Mouse (Mus musculus): ENCODE data around the gene Abhd17c. TPM values are rescaled to one million over a fixed set of nuclear protein-coding genes. Genes with fewer than 3 reads are reported as not detected.
"Not testable (repeated sequence)": the region's sequence is repeated elsewhere in the genome, so short reads cannot be mapped to it uniquely, and the experiment has no call there.

The Abhd17c gene
- polyA plus RNA-seq, 1 experiment from 2014 or later, result 135 TPM

DNA sequence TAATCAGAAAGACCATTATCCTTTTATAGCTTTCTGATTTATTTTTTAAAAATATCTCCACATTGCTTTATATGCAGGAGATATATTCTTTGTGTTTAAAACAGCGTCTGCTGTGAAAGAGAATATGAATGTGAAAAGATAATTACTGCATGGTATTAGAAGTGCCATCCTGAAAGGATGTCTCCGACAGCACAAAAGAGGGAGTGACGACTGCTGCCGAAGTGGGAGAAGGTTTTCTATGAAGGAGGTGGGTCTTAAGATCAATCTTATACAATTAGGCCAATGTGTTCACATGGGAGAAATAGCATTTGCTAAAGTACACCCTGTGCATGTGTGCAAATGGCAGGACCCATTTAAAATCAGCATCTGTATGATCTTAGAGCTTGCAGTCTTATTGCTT is 33.5 kb upstream of the Abhd17c start:
- Histone ChIP-seq H3K27ac (no peak overlapping the region), H3K9ac (ENCODE audit: low read depth, low read length) (no peak overlapping the region), H3K9me3 (replicated peaks; ENCODE audit: low read length) (no peaks in the 10 kb centered on the region), H3K4me1 (replicated peaks; ENCODE audit: insufficient read depth, low read length) (no peaks in the 10 kb centered on the region), H3K27me3 (ENCODE audit: insufficient read depth, low read length) (no peaks in the 10 kb centered on the region), H3K4me2 (ENCODE audit: low read length) (no peak overlapping the region), H3K36me3 (ENCODE audit: insufficient read depth, low read length) (no peaks in the 10 kb centered on the region), H3K4me3 (replicated peaks; ENCODE audit: low read depth, low read length) (no peak overlapping the region)
- no peak for DNase-seq (ENCODE audit: low spot score)
- no peak for TF ChIP-seq CTCF (IDR thresholded peaks at IDR 0.05; ENCODE audit: low read depth)
- WGBS, result 88% methylated on average over 4 of the region's 4 CpGs
- ATAC-seq (replicated peaks; ENCODE audit: low FRiP score, low read depth), result no peak

- no peak overlapping the region for H3K27ac ChIP-seq
- H3K4me3 ChIP-seq (replicated peaks; ENCODE audit: low read depth, low read length), result no peak overlapping the region
- no peak for ATAC-seq (replicated peaks; ENCODE audit: low FRiP score, low read depth)
- 75% methylated on average over 3 of the region's 3 CpGs for WGBS
- DNase-seq (ENCODE audit: low spot score), result no peak
- H3K4me2 ChIP-seq (ENCODE audit: low read length), result no peak overlapping the region
- no peaks in the 10 kb centered on the region for H3K36me3 ChIP-seq (ENCODE audit: insufficient read depth, low read length)
- H3K4me1 ChIP-seq (replicated peaks; ENCODE audit: insufficient read depth, low read length), result no peaks in the 10 kb centered on the region
- no peak for TF ChIP-seq CTCF (IDR thresholded peaks at IDR 0.05; ENCODE audit: low read depth)
- no peaks in the 10 kb centered on the region for H3K27me3 ChIP-seq (ENCODE audit: insufficient read depth, low read length)
- H3K9me3 ChIP-seq (replicated peaks; ENCODE audit: low read length), result no peaks in the 10 kb centered on the region
- H3K9ac ChIP-seq (ENCODE audit: low read depth, low read length), result no peak overlapping the region
These were observed 33.0 kb upstream of the Abhd17c start for GRCm38 (mm10) chr7:84184703-84185102.

- ATAC-seq (replicated peaks; ENCODE audit: low FRiP score, low read depth); H3K9me3 ChIP-seq (replicated peaks; ENCODE audit: low read length); H3K9ac ChIP-seq (ENCODE audit: low read depth, low read length); H3K4me1 ChIP-seq (replicated peaks; ENCODE audit: insufficient read depth, low read length); H3K4me3 ChIP-seq (replicated peaks; ENCODE audit: low read depth, low read length); H3K27me3 ChIP-seq (ENCODE audit: insufficient read depth, low read length); DNase-seq (ENCODE audit: low spot score); H3K4me2 ChIP-seq (ENCODE audit: low read length); H3K36me3 ChIP-seq (ENCODE audit: insufficient read depth, low read length); H3K27ac ChIP-seq: not testable (repeated sequence)
- WGBS, result 86% methylated on average over 2 of the region's 2 CpGs
These were observed 27.1 kb upstream of the Abhd17c start for GRCm38 (mm10) chr7:84178809-84179208.

DNA sequence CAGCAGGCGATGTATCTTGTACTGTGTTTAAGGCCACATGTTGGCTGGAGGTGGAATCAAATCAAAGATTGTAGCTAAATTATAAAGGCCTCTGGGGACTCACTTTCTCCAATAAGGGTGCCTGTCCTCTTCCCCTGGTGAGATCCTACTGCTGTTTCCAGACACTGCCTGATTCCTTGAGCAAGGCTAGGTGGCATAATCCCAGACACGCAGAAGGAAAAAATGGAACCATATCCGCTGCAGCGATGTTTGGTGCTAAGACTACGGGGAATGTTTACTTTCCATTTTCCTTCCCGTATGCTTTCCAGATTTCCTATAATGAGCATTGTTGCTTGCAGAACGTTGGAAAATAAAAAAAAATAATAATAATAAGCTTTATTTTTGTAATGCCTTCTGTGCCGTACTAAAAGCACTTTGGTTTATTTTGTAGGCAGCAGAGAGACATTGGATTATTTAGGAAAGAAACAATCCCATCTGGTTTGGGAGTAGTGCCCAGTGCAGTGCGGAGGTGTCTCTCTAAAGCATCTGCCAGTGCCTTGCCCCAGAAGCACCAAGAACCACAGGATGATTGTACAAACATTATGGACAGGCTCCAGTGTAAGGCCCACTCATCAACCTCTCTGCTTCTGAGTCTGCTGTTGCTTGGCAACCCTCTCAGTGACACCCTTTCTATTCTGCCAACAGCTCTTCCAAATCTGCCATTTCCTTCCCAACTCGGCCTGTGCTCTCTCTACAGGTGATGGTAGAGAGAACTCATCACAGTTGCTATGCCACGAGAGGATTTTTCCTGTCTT is 23.2 kb upstream of the Abhd17c start:
- Histone ChIP-seq H3K4me2 (ENCODE audit: low read length) (no peak overlapping the region), H3K9ac (ENCODE audit: low read depth, low read length) (no peak overlapping the region), H3K36me3 (ENCODE audit: insufficient read depth, low read length) (no peaks in the 10 kb centered on the region), H3K4me3 (replicated peaks; ENCODE audit: low read depth, low read length) (no peak overlapping the region), H3K27ac (no peak overlapping the region), H3K4me1 (replicated peaks; ENCODE audit: insufficient read depth, low read length) (no peaks in the 10 kb centered on the region), H3K9me3 (replicated peaks; ENCODE audit: low read length) (no peaks in the 10 kb centered on the region), H3K27me3 (ENCODE audit: insufficient read depth, low read length) (no peaks in the 10 kb centered on the region)
- DNase-seq (ENCODE audit: low spot score) (no peak), ATAC-seq (replicated peaks; ENCODE audit: low FRiP score, low read depth) (no peak)
- 87% methylated on average over 11 of the region's 11 CpGs for WGBS
- TF ChIP-seq CTCF (IDR thresholded peaks at IDR 0.05; ENCODE audit: low read depth), result no peak

DNA sequence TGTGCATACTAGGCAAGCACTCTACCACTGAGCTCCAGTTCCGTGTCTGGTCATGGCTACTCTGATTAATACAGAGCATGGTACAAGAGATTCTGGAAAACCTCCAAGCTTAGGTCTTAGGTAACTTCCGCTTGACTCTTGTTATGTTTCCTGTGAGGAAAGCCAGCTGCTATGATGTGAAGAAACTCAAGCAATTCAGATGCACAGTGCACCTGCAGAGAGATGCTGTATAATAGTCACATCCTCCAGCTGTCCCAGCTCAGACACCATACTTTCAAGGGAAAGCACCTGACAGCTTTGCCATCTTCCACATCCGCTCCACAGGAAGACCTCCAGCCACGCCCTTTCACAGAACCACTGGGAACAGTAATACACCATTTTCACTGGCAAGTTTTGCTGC is 21.7 kb upstream of the Abhd17c start:
- Histone ChIP-seq H3K36me3 (ENCODE audit: insufficient read depth, low read length) (no peaks in the 10 kb centered on the region), H3K27ac (no peak overlapping the region), H3K4me2 (ENCODE audit: low read length) (no peak overlapping the region), H3K4me1 (replicated peaks; ENCODE audit: insufficient read depth, low read length) (no peaks in the 10 kb centered on the region), H3K27me3 (ENCODE audit: insufficient read depth, low read length) (no peaks in the 10 kb centered on the region), H3K4me3 (replicated peaks; ENCODE audit: low read depth, low read length) (no peak overlapping the region), H3K9me3 (replicated peaks; ENCODE audit: low read length) (no peaks in the 10 kb centered on the region), H3K9ac (ENCODE audit: low read depth, low read length) (no peak overlapping the region)
- ATAC-seq (replicated peaks; ENCODE audit: low FRiP score, low read depth) (no peak), DNase-seq (ENCODE audit: low spot score) (no peak)
- TF ChIP-seq CTCF (IDR thresholded peaks at IDR 0.05; ENCODE audit: low read depth), result no peak
- 70% methylated on average over 4 of the region's 4 CpGs for WGBS

DNA sequence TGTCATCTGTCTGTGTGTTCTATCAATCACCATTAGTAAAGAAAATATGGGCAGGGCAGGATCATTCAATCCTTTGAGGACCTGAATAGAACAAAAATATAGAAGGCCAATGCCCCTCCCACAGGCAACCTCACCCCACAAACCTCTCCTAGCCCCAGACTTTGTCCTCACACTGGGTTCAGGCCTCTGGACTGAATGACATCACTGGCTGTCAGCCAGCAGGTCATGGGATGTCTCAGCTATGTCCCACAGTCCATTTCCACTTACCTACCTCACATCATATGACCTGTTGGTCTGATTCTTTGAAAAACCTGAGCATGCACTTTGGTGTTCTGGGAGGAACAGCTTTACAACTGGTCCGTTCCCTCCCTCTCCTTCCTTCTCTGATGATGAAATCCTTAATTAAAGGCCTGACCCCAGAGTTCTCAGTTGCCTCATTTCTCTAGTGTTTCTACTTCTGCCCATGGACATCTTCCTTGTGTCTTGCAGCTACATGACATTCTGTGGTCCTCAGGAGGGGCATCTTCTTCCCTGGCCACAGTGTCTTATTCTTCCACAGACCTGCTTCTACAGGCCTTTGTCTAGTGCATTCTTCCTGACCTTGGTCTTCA is 19.6 kb upstream of the Abhd17c start:
- Histone ChIP-seq H3K4me3 (replicated peaks; ENCODE audit: low read depth, low read length) (no peak overlapping the region), H3K27me3 (ENCODE audit: insufficient read depth, low read length) (no peaks in the 10 kb centered on the region), H3K27ac (no peak overlapping the region), H3K9me3 (replicated peaks; ENCODE audit: low read length) (no peaks in the 10 kb centered on the region), H3K4me1 (replicated peaks; ENCODE audit: insufficient read depth, low read length) (no peaks in the 10 kb centered on the region), H3K9ac (ENCODE audit: low read depth, low read length) (no peak overlapping the region), H3K36me3 (ENCODE audit: insufficient read depth, low read length) (no peaks in the 10 kb centered on the region), H3K4me2 (ENCODE audit: low read length) (no peak overlapping the region)
- peak; percentile 28 for DNase-seq (ENCODE audit: low spot score)
- peak; percentile 93 for ATAC-seq (replicated peaks; ENCODE audit: low FRiP score, low read depth)
- 63% methylated on average over 1 of the region's 1 CpGs for WGBS
- no peak for TF ChIP-seq CTCF (IDR thresholded peaks at IDR 0.05; ENCODE audit: low read depth)
